In genomic region chr1:45767533-45767932, GRCm38 (mm10) we compare ENCODE assay signal across 10 mouse cellular contexts. TPM values are rescaled to one million over a fixed set of nuclear protein-coding genes. Genes with fewer than 3 reads are reported as not detected.
DNase-seq lines count a peak whose midpoint lies in the region; ATAC-seq and TF ChIP-seq lines count a peak whose summit lies in the region.
"Had no signal": no experiment of that assay in that cellular context is flagged by ENCODE, and none has a peak within 500 bp of the region (broad histone marks: within the 10 kb centered on the region; RNA-seq: fewer than 3 reads in every experiment).

No protein-coding gene starts in this region.

- no peaks in the 10 kb centered on the region for H3K9me3 ChIP-seq in hindbrain, postnatal 0 days (ENCODE audit: low read length)
- H3K9me3 ChIP-seq in hindbrain, embryonic 14.5 days (ENCODE audit: control insufficient read depth, low read length), result no peaks in the 10 kb centered on the region
- H3K9me3 ChIP-seq in limb, embryonic 13.5 days, result peaks cover 6% of the 10 kb centered on the region
- H3K9me3 ChIP-seq: forebrain, embryonic 15.5 days; midbrain, embryonic 10.5 days had no signal

- TF ChIP-seq CTCF in hindbrain, postnatal 0 days (IDR thresholded peaks at IDR 0.05; ENCODE audit: low read depth), result no peak
- no peak for TF ChIP-seq CTCF in brain, embryonic 14.5 days (IDR thresholded peaks at IDR 0.05; ENCODE audit: borderline replicate concordance, extremely low read depth, insufficient read depth, insufficient read length)

- H3K4me1 ChIP-seq in hindbrain, postnatal 0 days (ENCODE audit: insufficient read depth, low read length), result no peaks in the 10 kb centered on the region
- H3K4me1 ChIP-seq in hindbrain, embryonic 14.5 days (replicated peaks; ENCODE audit: control insufficient read depth, insufficient read depth, low read length), result no peaks in the 10 kb centered on the region
- peaks cover 33% of the 10 kb centered on the region for H3K4me1 ChIP-seq in limb, embryonic 13.5 days
- H3K4me1 ChIP-seq: forebrain, embryonic 15.5 days had no signal

- peak; percentile 8 for DNase-seq in hindbrain, postnatal 0 days (ENCODE audit: low spot score)
- DNase-seq in hindbrain, embryonic 14.5 days (ENCODE audit: low spot score), result no peak
- DNase-seq in brain, embryonic 14.5 days (ENCODE audit: low read depth), result peak; percentile 17
- peak; percentile 89 for DNase-seq in fibroblast of lung, adult 2 months (ENCODE audit: low read depth)
- no peak for DNase-seq in cerebellum, adult 9-11 months
- DNase-seq in urinary bladder, postnatal 10 days (ENCODE audit: low spot score), result no peak

- ATAC-seq in hindbrain, postnatal 0 days, result no peak
- ATAC-seq in hindbrain, embryonic 14.5 days (ENCODE audit: low FRiP score), result no peak
- ATAC-seq in limb, embryonic 13.5 days (ENCODE audit: low FRiP score, low read depth), result peak; percentile 79
- no peak for ATAC-seq in CD4-positive, CD25-positive, alpha-beta regulatory T cell, adult 4 months
- ATAC-seq: forebrain, embryonic 15.5 days had no signal

- H3K4me2 ChIP-seq in hindbrain, postnatal 0 days (ENCODE audit: low read depth, low read length), result no peak overlapping the region
- H3K4me2 ChIP-seq in hindbrain, embryonic 14.5 days (replicated peaks), result no peak overlapping the region
- 0 out of 2 replicates have a peak overlapping the region, but pooled peaks have one; percentile 10 for H3K4me2 ChIP-seq in limb, embryonic 13.5 days (replicated peaks)
- H3K4me2 ChIP-seq: forebrain, embryonic 15.5 days had no signal

- H3K27ac ChIP-seq in hindbrain, postnatal 0 days, result no peak overlapping the region
- H3K27ac ChIP-seq in hindbrain, embryonic 14.5 days, result no peak overlapping the region
- peak overlapping the region; percentile 91 for H3K27ac ChIP-seq in limb, embryonic 13.5 days
- H3K27ac ChIP-seq: forebrain, embryonic 15.5 days; midbrain, embryonic 10.5 days had no signal

- H3K9ac ChIP-seq in hindbrain, postnatal 0 days (replicated peaks; ENCODE audit: low read length), result no peak overlapping the region
- H3K9ac ChIP-seq in hindbrain, embryonic 14.5 days, result no peak overlapping the region
- no peak overlapping the region for H3K9ac ChIP-seq in limb, embryonic 13.5 days
- H3K9ac ChIP-seq: forebrain, embryonic 15.5 days had no signal

- WGBS in hindbrain, postnatal 0 days, result 65% methylated on average over 5 of the region's 5 CpGs
- 68% methylated on average over 5 of the region's 5 CpGs for WGBS in hindbrain, embryonic 14.5 days
- WGBS in limb, embryonic 13.5 days, result 22% methylated on average over 5 of the region's 5 CpGs

- no peaks in the 10 kb centered on the region for H3K27me3 ChIP-seq in hindbrain, postnatal 0 days (ENCODE audit: insufficient read depth, low read length)
- H3K27me3 ChIP-seq in hindbrain, embryonic 14.5 days (ENCODE audit: control insufficient read depth, insufficient read depth, low read length), result no peaks in the 10 kb centered on the region
- H3K27me3 ChIP-seq in limb, embryonic 13.5 days, result no peaks in the 10 kb centered on the region
- H3K27me3 ChIP-seq: forebrain, embryonic 15.5 days had no signal

- no peak overlapping the region for H3K4me3 ChIP-seq in hindbrain, postnatal 0 days (ENCODE audit: low read length)
- H3K4me3 ChIP-seq in hindbrain, embryonic 14.5 days (replicated peaks; ENCODE audit: low read length), result no peak overlapping the region
- H3K4me3 ChIP-seq in limb, embryonic 13.5 days, result no peak overlapping the region
- H3K4me3 ChIP-seq: forebrain, embryonic 15.5 days; midbrain, embryonic 10.5 days had no signal

- no peaks in the 10 kb centered on the region for H3K36me3 ChIP-seq in hindbrain, postnatal 0 days (ENCODE audit: insufficient read depth, low read length)
- H3K36me3 ChIP-seq in hindbrain, embryonic 14.5 days (replicated peaks; ENCODE audit: control insufficient read depth, insufficient read depth), result no peaks in the 10 kb centered on the region
- no peaks in the 10 kb centered on the region for H3K36me3 ChIP-seq in limb, embryonic 13.5 days
- H3K36me3 ChIP-seq: forebrain, embryonic 15.5 days; midbrain, embryonic 10.5 days had no signal

- no peak for TF ChIP-seq POLR2A in brain, embryonic 14.5 days (IDR thresholded peaks at IDR 0.05; ENCODE audit: borderline replicate concordance, extremely low read depth, insufficient read depth, insufficient read length, poor library complexity, severe bottlenecking)

RNA-seq across cellular contexts. Expression of gene Wdr75, which starts 27.4 kb away (rescaled TPM):
- 246 and 336 TPM in 2 replicates for total RNA-seq in hindbrain, postnatal 0 days (2014; rRNA removed)
- 41.3 and 44.0 TPM in 2 replicates for polyA plus RNA-seq in hindbrain, postnatal 0 days (2015; fragmentation: Nextera tagmentation; extraction: Ambion mirVana)
- 51.6 and 53.8 TPM in 2 replicates for polyA plus RNA-seq in hindbrain, embryonic 14.5 days (2014; fragmentation: Nextera tagmentation; extraction: Ambion mirVana)
- polyA plus RNA-seq in brain, embryonic 14.5 days (2012; rRNA removed), result 52.7 and 55.1 TPM in 2 replicates
- 86.5 and 93.2 TPM in 2 replicates for polyA plus RNA-seq in limb, embryonic 13.5 days (2015; fragmentation: Nextera tagmentation; extraction: Ambion mirVana)
- polyA plus RNA-seq in CD4-positive, CD25-positive, alpha-beta regulatory T cell, adult 4 months (2017; shearing (Covaris generic)), result 10 to 100 TPM; 46.8 to 56.1 TPM

Comparison
In these comparisons a context has a peak if more than half of its experiments do, and no peak if none do; other contexts are left out.
1. DNase-seq: peak in hindbrain, postnatal 0 days (single experiment), brain, embryonic 14.5 days (single experiment) and fibroblast of lung, adult 2 months (single experiment); none in hindbrain, embryonic 14.5 days (single experiment), cerebellum, adult 9-11 months (single experiment) and urinary bladder, postnatal 10 days (single experiment).